13 mouse cellular contexts compared by ENCODE assay signal in the genomic region with DNA sequence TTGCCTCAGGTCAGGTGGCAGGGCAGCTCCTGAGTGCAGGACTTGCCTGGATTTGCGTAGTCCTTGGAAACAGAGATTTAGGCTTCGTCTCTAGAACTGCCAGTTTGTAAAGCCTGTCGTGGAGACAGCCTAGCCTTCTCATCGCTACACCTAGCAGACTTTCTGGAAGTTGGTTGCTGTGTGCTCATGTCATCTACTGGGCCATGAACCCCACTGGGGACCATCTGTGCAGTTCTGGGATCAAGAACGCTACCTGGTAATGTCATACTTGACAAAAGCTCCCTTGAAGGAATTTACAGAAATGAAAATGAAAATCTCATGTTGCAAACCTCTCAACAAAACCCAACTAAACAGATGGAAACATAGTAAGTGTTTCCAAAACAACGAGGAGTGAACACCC.
"Had no signal": no experiment of that assay in that cellular context is flagged by ENCODE, and none has a peak within 500 bp of the region (broad histone marks: within the 10 kb centered on the region; RNA-seq: fewer than 3 reads in every experiment).

No protein-coding gene starts in this region.

- DNase-seq: kidney, postnatal 10 days; kidney, postnatal 4 days; liver; lung, adult 18-20 months; lung, postnatal 36 days; right cerebral cortex, postnatal 14 days; thymus, adult 2 months; thymus, postnatal 25 days had no signal

- H3K27ac ChIP-seq: left cerebral cortex, adult 2 months; limb, embryonic 12.5 days; liver, embryonic 14.5 days; midbrain, embryonic 13.5 days; stomach, embryonic 15.5 days had no signal

- H3K4me1 ChIP-seq: stomach, embryonic 15.5 days had no signal

- H3K27me3 ChIP-seq: midbrain, embryonic 13.5 days; stomach, embryonic 15.5 days had no signal

- H3K4me3 ChIP-seq: left cerebral cortex, adult 2 months; limb, embryonic 12.5 days; midbrain, embryonic 13.5 days; stomach, embryonic 15.5 days had no signal
